Mouse (Mus musculus): ENCODE results near the gene Agpat1.

- no peak for TF ChIP-seq CTCF (IDR thresholded peaks at IDR 0.05; ENCODE audit: insufficient read depth, low read length)
- TF ChIP-seq POLR2A (IDR thresholded peaks at IDR 0.05; ENCODE audit: borderline replicate concordance, extremely low read depth, low read depth, low read length), result no peak
These were observed 34.1 kb upstream of the Agpat1 start for GRCm38 (mm10) chr17:34569919-34570318.

Measured in lung, adult 2 months (tissue).